Mouse (Mus musculus): ENCODE results near the gene Mllt10.
"Not testable (repeated sequence)": the region's sequence is repeated elsewhere in the genome, so short reads cannot be mapped to it uniquely, and the experiment has no call there.

Mllt10 gene

DNA sequence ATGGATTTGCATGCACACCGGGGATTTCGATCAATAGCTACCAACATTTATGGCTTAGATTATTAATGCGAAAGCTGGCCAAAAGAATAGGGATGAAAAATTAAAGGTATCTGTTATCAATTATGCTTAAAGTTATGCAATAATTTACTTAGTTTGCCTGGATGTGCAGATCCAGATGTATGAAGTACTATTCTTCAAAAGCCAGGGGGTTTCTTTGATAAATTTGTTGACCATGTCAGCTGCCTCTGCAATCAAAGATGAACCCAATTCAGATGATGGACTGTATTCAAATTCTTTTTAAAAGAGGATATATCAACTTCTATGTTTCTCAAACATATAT lies 3.2 kb upstream of the Mllt10 start:
- no peak for DNase-seq (ENCODE audit: low read depth)

DNA sequence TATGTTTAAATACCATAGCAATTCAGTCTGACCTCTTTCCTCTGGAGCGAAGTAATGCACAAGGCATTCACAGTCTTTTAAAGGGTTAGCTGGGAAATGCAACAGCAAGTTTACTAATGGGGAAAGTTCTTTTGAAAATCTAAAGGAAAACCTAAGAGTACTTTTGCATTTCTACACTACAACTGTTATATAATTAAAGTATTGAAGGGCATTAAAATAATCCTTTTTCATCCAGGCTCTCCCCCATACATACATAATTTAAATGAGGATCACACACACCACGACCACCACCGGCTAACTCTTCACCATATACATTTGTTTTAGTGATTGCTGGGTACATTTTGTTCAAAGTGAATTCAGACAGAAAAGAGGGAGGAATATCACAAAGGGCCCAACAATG lies 2.5 kb upstream of the Mllt10 start:
- DNase-seq (ENCODE audit: low read depth) = no peak

DNA sequence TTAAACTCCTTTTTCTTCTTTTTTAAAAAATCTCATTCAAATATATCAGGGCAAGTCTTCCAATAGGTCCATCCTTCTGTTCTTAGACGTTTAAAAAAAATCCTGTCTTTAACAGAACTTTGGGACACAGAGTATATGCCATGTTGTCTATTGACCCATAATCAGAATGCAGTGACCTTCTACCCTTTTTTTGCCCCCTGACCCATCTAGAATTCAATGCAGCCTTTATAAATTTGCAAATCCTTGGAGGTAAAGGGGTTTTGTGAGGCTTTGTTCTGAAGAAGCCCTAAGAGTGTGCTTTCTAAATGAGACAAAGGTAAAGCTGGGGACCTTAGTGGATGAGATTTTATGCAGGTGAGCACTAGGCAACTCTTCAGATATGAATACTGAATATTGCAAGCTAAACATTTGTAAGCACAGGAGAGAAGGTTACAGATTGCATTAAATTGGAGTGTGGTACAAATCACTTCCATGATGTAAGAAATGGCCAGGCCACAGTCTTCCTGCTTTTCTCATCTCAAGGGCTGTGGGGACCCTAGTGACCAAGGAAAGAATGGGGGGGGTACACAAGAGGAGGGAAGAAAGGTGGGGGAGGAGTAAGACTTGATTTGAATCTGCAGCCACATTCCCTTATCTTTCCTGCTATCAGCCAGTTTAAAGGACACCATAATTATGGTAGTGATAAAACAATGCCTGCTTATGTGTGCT lies 1.6 kb upstream of the Mllt10 start:
- DNase-seq (ENCODE audit: low read depth) = no peak

DNA sequence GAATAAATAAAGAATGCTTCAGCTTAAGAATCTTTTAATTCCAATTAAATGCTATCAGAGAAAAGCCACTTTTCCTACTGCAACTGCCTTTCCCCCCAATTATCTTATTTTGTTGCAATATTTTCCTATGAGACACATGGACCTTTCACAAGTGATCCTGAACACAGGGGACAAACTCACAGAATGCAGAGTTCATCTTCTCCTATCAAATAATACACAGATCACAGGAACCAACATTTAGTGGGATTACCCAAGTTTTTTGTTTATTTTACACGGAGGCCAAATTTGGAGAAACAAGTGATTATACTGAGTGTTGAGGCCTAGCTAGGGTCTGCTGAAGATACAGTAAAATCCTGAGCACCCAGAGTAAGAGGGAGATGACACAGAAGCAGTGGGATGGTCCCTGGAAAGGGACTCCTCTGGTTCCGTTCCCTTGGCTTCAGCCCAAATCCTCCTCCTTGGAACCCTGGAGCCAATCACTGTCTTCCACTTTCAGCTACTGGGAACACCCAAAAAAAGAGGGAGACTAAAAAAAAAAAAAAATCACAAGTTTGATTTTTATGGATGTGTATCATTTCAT lies 996 bp upstream of the Mllt10 start:
- DNase-seq (ENCODE audit: low read depth) = no peak

DNA sequence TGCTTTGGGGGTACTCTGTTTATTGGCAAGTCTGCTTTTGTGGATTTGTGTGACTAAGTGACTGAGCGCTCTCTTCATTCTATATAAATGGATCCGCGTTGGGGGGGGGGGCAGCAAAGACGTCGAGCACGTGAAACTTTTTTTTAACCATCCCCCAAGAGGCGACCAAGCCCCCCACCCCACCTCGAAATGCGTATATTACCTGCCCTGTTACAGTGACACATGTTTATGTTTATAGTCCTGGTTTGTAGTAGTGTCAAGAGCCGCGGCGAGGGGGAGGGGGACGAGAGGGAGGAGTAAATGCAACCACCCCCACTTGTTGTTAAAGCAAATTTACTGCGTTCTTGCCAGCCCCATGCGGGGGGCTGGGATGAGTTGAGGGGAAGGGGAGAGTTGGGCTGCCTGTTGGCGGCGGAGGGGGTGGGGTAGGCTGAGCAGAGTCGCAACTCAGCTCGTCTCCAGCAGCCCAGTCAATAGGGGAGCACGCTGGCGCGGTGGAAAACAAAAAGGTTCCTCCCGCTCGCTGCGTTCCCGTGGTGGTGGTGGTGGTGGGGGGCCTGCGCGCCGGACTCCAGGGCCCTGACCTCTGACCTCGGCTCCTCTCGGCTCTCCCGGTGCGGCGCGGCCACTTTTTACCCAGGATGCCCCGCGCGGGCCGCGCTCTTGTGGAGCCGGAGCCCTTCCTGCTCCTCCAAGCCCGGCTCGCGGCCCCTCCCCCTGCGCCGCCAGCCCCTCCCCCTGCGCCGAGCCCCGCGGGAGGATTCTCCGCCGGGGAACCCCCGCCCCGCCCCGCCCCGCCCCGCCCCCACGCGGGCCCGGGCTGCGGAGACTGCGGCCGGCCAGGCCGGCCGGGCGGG lies 1.1 kb downstream of the Mllt10 start:
- DNase-seq (ENCODE audit: low read depth) = peak; percentile 81

DNA sequence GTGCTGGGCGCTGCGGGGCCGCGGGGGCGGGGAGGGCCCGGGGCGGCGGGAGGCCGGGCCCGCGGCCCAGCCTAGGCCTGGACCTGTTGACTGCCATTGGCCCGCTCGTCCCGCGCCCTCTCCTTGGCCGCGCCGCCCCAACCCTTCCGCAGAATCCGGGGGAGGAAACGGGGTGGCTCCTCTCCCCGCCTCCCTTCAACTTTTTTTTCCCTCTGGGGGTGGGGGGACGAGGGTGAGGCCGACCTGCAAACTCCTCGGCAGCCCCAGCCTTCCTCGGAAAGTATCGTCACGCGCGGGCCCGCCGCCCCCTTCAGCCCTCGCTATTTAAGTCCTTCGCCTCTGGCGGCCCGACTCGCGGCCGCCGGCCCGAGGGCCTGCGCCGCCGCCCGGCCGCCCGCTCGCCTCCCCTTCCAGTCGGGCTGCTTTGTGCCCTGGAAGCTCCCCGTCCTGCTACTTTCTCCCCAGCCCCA lies 1.8 kb downstream of the Mllt10 start:
- peak; percentile 93 for DNase-seq (ENCODE audit: low read depth)

DNA sequence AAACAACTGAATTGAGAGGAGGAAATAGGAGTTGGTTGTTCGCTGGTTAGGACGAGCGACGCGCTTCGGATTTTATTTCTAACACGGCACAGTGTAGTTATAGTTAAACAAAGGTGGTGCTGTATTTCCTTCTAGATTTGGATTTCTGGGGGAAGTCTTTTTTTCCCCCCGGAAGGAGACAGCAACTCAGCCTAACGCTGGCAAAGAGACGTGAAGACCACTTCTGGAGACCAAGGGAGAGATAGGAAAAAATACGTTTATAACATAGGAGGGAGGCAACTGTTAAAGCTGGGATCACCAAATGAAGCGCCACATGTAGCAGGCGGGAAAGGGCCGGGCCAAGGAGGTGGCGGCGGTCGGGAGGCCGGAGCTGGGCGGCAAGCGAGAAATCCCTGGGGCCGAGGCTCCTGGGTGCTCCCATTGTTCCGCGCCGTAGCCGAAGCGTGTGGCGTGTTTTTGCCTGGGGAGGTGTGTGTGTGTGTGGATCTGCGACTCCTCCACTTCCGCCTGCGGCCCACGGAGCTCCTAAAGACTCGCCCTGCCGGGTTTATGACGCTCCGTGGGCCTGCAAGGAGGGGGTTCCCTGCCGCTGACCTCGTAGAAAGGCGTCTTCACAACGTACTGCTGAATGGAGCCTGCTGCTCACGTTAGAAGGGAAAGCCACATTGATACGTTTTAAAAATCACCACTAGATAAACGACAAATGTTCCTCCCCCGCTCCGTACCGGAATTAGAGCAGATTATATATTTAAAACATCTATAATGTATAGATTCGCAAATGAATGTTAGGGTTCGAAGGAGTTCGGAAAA lies 2.5 kb downstream of the Mllt10 start:
- DNase-seq (ENCODE audit: low read depth) = no peak

DNA sequence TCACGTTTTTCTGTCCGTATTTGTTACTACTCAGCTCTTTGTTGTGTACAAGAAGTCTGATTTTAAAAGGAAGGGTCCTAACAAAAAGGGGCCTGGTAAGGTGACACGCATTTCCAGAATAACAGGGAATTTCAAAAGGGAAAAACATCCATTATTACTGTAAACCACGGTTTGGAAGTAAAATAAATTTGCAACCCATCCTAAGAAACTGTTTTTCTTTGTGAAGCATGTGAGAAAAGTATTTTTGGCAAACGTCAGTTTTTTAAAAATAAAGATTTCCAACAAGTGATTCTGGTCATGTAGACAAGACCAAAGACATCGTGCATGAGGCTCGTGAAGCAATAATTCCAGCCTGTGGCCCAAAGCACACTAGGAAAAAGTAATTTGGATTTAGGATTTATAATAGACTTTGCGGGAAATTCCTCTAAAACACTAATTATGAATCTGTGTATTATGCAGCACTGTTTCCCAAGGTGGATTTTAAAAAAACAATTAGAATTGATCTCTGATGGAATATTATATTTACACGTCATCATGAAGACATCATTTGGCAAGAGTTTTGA lies 3.2 kb downstream of the Mllt10 start:
- no peak for DNase-seq (ENCODE audit: low read depth)

DNA sequence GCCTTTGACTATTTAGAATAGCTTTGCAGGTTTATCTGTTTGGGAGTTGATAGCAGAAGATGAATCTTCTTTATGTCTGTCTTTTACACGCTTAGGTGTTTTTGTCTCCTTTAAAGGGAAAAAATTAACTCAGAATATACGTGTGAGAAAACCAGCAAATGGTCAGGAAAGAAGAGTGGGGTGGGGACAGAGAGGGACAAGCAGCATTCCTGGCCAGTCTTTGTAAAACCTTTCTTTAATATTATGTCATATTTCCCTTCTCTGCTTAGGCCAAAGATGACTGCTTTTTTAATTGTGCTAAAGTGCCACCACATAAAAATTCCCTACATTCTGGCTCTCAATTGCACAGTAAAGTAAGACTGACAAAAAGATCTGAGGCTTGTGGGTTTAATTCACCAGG lies 4.0 kb downstream of the Mllt10 start:
- DNase-seq (ENCODE audit: low read depth) = no peak

DNA sequence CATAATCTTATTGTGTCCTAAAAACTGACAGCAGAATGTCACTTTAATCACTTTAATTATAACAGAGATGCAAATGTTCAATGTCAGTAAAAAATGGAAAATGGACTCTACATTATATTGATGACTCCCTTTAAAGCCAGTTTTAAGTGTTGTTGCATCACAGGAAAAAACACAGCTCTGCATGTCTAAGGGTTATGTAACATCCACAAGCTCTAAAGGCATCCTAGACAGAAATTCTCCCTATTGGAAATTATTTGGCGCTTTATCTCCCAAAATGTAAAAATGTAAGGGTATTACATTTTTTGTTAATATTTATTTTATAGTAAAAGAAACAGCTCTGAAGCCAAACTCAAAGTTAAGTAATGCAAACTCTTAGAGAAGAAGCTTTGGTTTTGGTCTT lies 4.9 kb downstream of the Mllt10 start:
- DNase-seq (ENCODE audit: low read depth) = no peak

DNA sequence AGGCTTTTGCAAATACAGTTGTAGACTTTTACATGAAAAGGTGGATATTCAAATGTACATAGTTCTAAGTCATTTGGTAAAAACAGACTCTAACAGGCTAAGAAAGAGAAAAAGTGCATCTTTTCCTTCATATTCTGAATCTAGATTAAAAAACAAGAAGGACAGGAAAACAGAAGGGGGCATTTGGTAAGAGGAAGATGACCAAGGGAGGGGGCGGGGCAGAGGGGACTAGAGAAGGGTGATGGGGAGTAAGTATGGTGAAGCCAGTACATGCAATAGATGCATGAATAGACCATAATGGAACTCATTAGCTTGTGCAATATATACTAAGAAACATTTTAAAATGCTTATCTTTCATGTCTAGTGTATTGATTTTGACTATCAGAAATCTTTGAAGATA lies 5.4 kb downstream of the Mllt10 start:
- no peak for DNase-seq (ENCODE audit: low read depth)

DNA sequence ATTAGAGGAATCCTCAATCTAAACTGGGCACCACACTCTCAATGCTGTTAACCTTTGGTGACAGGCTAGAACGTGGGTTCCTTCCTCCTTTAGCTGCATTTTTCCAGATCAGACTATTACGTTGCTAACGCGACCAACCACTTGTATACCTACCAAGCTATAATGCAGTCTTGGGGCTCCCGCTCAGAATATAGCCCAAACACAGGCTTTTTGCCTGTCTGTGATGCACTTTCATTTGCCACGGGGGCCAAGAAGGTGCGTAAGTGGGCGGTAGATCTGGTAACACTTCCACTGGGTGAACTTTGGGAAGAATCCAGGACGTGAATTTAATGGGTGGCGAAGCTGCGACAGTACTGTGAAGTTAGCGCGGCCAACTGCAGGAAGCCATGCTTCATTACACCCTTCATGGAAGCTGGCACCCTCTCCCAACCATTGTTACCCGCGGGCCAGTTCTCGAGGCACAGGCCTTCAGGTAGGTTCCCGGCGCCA lies 8.8 kb downstream of the Mllt10 start:
- DNase-seq (ENCODE audit: low read depth) = no peak

DNA sequence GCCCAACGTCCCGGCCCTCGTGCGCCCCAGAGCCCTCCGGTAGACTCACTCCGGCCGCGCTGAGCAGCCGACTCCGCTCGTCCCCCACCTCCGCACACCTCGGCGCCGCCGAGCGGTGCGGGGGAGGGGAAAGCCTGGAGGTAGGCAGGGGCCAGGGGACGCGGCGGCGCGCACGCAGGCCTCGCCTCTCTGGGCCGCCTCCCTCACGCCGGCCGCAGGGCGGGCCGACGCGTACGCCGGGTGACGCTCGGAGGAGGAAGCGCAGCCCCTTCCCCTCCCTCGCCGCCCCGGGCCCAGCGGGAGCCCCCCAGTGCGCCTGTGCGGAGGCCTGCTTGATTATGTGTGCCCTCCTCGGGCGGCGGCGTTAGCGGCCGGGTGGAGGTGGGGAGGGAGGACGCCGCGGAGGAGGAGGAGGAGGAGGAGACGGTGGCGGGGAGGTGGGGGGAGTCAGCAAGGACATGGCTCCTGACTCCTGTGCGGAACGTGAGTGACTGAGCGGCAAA lies 9.4 kb downstream of the Mllt10 start:
- DNase-seq (ENCODE audit: low read depth) = peak; percentile 80

DNA sequence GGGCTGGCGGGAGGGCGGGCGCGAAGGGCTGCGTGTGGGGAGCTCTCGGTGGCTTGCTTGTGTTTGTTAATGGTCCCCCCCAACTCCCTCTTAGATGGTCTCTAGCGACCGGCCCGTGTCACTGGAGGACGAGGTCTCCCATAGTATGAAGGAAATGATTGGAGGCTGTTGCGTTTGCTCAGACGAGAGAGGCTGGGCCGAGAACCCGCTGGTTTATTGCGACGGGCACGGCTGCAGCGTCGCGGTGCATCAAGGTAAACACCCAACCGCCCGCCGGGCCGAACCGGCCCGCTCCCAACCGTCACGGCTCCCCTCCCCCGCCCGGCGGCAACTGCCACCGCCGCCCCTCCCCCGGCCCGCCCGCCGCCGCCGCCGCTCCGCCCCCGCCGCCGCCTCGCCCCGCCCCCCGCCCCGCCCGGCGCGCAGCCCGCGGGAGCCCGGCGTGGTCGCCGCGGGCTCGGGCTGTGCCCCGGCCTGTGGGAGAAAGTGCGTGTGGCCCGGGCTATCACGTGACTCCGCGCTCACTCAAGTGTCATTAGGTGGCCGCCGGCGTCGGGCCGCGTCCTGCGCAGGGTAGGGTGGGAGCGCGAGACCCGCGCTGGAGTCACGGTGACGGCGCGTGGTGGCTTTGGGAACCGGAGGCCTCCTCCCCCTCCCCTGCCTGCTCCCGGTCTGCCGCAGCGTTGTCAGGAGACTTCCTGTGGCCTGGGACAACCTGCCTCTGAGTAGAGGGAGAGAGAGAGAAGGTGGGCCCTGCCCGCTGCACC lies 10.1 kb downstream of the Mllt10 start:
- DNase-seq (ENCODE audit: low read depth) = no peak

DNA sequence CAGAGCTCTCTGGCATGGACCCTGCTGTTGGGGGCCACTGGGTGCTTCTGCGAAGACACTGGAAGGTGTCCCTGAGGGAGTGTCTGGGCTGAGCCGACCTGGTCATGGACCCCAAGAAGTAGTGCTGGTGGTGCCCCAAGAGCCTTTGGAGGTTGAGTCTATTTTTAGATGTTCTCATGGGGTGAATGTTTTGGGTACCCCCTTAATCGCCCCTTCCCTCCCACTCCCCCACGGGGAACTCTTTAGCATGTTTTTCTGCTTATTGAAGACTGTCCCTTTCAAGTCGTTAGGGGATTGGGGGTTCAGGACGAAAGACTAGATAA lies 10.6 kb downstream of the Mllt10 start:
- DNase-seq (ENCODE audit: low read depth) = no peak

DNA sequence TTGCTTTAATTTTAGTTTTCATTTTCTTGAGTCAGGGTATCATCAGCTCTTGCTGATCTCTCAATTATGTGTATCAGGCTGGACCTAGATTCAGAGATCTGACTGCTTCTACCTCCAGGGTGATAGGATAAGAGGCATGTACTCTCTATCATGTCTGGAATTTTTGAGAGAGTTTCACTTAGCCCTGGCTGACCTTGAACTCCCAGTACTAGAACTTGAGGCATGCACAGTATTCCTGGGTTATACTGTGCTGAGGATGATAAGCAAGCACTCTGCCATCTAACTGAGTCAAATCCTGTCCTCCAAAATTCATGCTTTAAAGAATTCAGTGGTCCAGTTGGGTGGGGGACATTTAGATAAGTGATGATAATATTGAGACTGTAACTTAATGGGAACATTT lies 11.4 kb downstream of the Mllt10 start:
- no peak for DNase-seq (ENCODE audit: low read depth)

DNA sequence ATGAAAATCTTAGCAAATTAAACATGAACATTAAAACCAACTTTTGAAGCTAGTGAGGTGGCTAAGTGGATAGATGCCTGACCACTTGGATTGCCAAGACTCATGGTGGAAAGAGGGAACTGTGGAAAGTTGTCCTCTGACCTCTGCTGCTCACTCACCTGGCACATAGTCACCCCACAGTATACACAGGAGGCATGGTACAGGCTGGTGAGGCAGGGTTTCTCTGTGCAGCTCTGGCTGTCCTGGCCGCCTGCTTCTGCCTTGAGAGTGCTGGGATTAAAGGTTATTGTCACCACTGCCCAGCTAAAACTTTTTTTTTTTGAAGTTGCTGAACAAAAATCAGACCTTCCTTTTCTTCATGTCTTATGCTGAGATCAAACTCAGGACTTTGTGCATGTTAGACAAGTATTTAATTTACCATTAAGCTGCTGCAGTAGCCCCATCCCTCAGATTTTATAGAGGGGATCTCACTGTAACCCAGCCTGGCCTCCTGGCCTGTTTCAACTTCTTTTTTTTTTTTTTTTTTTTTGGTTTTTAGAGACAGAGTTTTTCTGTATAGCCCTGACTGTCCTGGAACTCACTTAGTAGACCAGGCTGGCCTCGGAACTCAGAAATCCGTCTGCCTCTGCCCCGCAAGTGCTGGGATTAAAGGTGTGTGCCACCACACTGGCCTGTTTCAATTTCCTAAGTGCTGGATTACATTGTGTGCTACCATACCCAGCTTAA lies 13.2 kb downstream of the Mllt10 start:
- DNase-seq (ENCODE audit: low read depth) = no peak

DNA sequence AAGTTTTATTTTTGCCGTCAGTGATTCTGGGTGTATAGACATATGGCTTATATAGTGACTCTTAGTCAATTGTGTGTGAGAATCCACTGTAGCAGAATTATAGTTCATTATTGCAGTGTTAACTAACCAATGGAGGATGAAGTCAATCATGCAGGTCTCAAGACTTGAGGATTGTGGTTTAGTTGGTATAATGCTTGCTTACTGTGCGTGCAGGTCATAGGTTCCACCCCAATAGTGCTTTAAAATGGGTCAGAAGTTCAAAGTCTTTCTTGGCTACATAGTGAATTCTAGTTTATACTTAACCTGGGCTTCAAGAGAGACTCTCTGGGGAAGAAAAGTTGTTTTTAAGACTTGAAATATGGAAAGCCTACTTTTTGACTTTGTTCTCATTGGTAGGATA lies 16.9 kb downstream of the Mllt10 start:
- no peak for DNase-seq (ENCODE audit: low read depth)

DNA sequence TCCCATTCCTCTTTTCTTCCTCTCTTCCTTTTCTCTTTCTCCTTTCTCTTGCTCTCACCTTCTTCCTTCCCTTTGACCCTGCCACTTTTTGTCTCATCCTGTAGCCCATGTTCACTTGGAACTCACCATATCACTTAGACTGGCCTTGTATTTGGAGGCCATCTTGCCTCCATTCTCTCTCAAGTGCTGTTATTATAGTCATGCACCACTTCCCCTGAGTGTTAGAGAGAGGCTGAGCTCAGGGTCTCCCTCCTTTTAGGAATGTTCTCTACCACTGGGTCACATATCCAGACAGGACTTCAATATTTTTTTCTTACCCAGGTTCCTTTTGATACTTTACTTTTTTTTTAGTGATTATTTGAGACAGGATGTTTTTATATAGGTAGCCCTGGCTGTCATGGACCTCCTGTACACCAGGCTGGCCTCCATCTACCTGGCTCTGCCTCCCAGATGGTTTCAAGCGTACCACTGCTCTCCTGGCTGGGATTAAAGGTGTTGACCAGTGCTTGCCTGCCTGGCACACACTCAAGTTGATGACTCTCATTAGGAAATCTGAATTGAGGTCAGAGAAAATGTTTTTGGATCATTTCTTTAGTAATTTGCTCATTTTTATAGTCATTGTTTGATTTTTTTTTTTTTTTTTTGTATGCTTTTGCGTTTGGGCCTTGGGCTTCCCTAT lies 25.3 kb downstream of the Mllt10 start:
- DNase-seq (ENCODE audit: low read depth) = no peak

DNA sequence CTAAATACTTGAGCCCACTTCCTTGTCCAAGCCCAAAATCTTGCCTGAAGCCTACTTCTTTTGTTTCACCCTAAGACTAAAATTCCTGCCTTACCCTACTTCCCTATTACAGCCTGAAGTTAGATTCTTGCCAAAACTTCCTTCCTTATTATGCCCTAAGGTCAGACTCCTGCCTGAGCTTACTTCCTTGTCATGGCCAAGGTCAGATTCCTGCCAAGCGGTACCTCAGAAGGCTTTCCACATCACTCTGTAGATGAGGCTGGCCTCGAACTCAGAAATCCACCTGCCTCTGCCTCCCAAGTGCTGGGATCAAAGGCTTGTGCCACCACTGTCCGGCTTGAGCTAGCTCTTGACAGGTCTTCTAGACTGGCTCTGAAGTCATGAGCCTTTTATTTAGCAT lies 32.7 kb downstream of the Mllt10 start:
- DNase-seq (ENCODE audit: low read depth) = not testable (repeated sequence)

Data from c-Kit-positive CD71-negative TER-119-negative erythroid progenitor cells, embryonic 14.5 days (primary cell).